ENCODE assay signal across 16 mouse cellular contexts in the genomic region with DNA sequence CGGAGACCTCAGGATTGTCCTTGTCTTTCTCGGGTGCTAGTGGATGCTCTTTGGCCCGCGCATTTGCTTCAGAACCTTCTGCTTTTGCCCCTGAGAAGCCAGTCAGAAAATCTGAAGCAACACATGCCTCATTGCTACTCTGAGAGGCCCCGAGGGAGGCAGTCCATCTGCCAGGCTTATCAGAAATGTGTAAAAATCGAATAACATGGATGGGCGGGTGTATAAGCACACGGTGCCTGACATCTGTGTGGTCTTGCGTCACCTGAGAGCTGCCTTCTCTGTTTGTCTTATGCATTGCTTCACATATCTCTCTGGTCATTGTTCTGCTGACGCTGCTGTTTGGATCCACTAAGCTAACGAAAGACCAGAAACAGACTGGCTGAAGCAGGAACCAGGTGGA. TPM values are rescaled to one million over a fixed set of nuclear protein-coding genes. Genes with fewer than 3 reads are reported as not detected.
DNase-seq lines count a peak whose midpoint lies in the region; ATAC-seq and TF ChIP-seq lines count a peak whose summit lies in the region.
"Had no signal": no experiment of that assay in that cellular context is flagged by ENCODE, and none has a peak within 500 bp of the region (broad histone marks: within the 10 kb centered on the region; RNA-seq: fewer than 3 reads in every experiment).

No protein-coding gene starts in this region.

- H3K36me3 ChIP-seq in heart, embryonic 10.5 days: no peaks in the 10 kb centered on the region
- no peaks in the 10 kb centered on the region for H3K36me3 ChIP-seq in midbrain, postnatal 0 days (ENCODE audit: insufficient read depth, low read length)
- H3K36me3 ChIP-seq in midbrain, embryonic 11.5 days (ENCODE audit: control insufficient read depth, insufficient read depth, low read length): no peaks in the 10 kb centered on the region
- H3K36me3 ChIP-seq in lung, postnatal 0 days (ENCODE audit: insufficient read depth, low read length): no peaks in the 10 kb centered on the region
- H3K36me3 ChIP-seq: hindbrain, embryonic 12.5 days had no signal

- H3K9me3 ChIP-seq in heart, embryonic 10.5 days: no peaks in the 10 kb centered on the region
- H3K9me3 ChIP-seq in midbrain, postnatal 0 days (ENCODE audit: low read length): no peaks in the 10 kb centered on the region
- H3K9me3 ChIP-seq in midbrain, embryonic 11.5 days (ENCODE audit: control insufficient read depth, low read length): no peaks in the 10 kb centered on the region
- H3K9me3 ChIP-seq in lung, postnatal 0 days (ENCODE audit: low read length): no peaks in the 10 kb centered on the region
- H3K9me3 ChIP-seq: hindbrain, embryonic 12.5 days had no signal

- no peak overlapping the region for H3K27ac ChIP-seq in heart, embryonic 10.5 days
- no peak overlapping the region for H3K27ac ChIP-seq in midbrain, postnatal 0 days (ENCODE audit: low read depth, low read length)
- H3K27ac ChIP-seq in midbrain, embryonic 11.5 days (ENCODE audit: low read depth, low read length): no peak overlapping the region
- H3K27ac ChIP-seq in lung, postnatal 0 days (ENCODE audit: low read length): no peak overlapping the region
- H3K27ac ChIP-seq: hindbrain, embryonic 12.5 days had no signal

- ATAC-seq in midbrain, postnatal 0 days (ENCODE audit: low FRiP score): no peak
- ATAC-seq in midbrain, embryonic 11.5 days (ENCODE audit: low FRiP score): no peak
- peak; percentile 35; the same call in 1 of the 2 replicates for ATAC-seq in megakaryocyte progenitor cell, adult 5-6 weeks (replicated peaks; ENCODE audit: poor library complexity)
- ATAC-seq in lung, postnatal 0 days: no peak

- no peak overlapping the region for H3K4me2 ChIP-seq in midbrain, postnatal 0 days (ENCODE audit: low read depth, low read length, poor library complexity, severe bottlenecking)
- H3K4me2 ChIP-seq in midbrain, embryonic 11.5 days: no peak overlapping the region
- H3K4me2 ChIP-seq in lung, postnatal 0 days (replicated peaks; ENCODE audit: low read depth, low read length): no peak overlapping the region
- H3K4me2 ChIP-seq: heart, embryonic 11.5 days; hindbrain, embryonic 12.5 days had no signal

- 78% methylated on average over 11 of the region's 11 CpGs for WGBS in heart, embryonic 10.5 days
- 77% methylated on average over 11 of the region's 11 CpGs for WGBS in midbrain, postnatal 0 days
- WGBS in midbrain, embryonic 11.5 days: 84% methylated on average over 11 of the region's 11 CpGs
- 61% methylated on average over 11 of the region's 11 CpGs for WGBS in lung, postnatal 0 days

- no peak for TF ChIP-seq EP300 in lung, postnatal 0 days (IDR thresholded peaks at IDR 0.05)

- DNase-seq in heart, embryonic 10.5 days (ENCODE audit: low spot score): peak; percentile 67
- no peak for DNase-seq in heart, postnatal 4 days
- DNase-seq in midbrain, postnatal 0 days (ENCODE audit: low spot score): peak; percentile 62
- no peak for DNase-seq in midbrain, embryonic 11.5 days (ENCODE audit: low spot score, missing footprints)
- no peak for DNase-seq in lung, postnatal 0 days (ENCODE audit: low spot score)
- DNase-seq in right cerebral cortex, adult 18-20 months: no peak
- DNase-seq in urinary bladder, postnatal 25 days (ENCODE audit: low spot score): no peak
- DNase-seq: B cell, adult 2 months; cerebellum, adult 18-20 months; embryo, embryonic 11 days; lung, postnatal 4 days; spleen, adult 18-20 months had no signal

- no peaks in the 10 kb centered on the region for H3K27me3 ChIP-seq in heart, embryonic 10.5 days (ENCODE audit: insufficient read depth, poor library complexity, severe bottlenecking)
- H3K27me3 ChIP-seq in midbrain, postnatal 0 days (ENCODE audit: insufficient read depth, low read length): no peaks in the 10 kb centered on the region
- no peaks in the 10 kb centered on the region for H3K27me3 ChIP-seq in midbrain, embryonic 11.5 days (ENCODE audit: control insufficient read depth, insufficient read depth, low read length)
- no peaks in the 10 kb centered on the region for H3K27me3 ChIP-seq in lung, postnatal 0 days (replicated peaks; ENCODE audit: insufficient read depth, low read length)
- H3K27me3 ChIP-seq: hindbrain, embryonic 12.5 days had no signal

- no peak for TF ChIP-seq CTCF in midbrain, postnatal 0 days (IDR thresholded peaks at IDR 0.05)
- TF ChIP-seq CTCF in lung, postnatal 0 days (IDR thresholded peaks at IDR 0.05): no peak

- no peak overlapping the region for H3K4me3 ChIP-seq in heart, embryonic 10.5 days
- no peak overlapping the region for H3K4me3 ChIP-seq in midbrain, postnatal 0 days (ENCODE audit: low read depth, low read length)
- no peak overlapping the region for H3K4me3 ChIP-seq in midbrain, embryonic 11.5 days (ENCODE audit: low read depth, low read length)
- no peak overlapping the region for H3K4me3 ChIP-seq in lung, postnatal 0 days (ENCODE audit: low read depth, low read length)
- H3K4me3 ChIP-seq: hindbrain, embryonic 12.5 days; myocyte had no signal

- H3K4me1 ChIP-seq in heart, embryonic 10.5 days: no peaks in the 10 kb centered on the region
- H3K4me1 ChIP-seq in midbrain, postnatal 0 days (ENCODE audit: insufficient read depth, low read length): no peaks in the 10 kb centered on the region
- H3K4me1 ChIP-seq in midbrain, embryonic 11.5 days (ENCODE audit: control insufficient read depth, insufficient read depth, low read length): no peaks in the 10 kb centered on the region
- H3K4me1 ChIP-seq in lung, postnatal 0 days (ENCODE audit: insufficient read depth, low read depth, low read length): no peaks in the 10 kb centered on the region
- H3K4me1 ChIP-seq: hindbrain, embryonic 12.5 days had no signal

- no peak overlapping the region for H3K9ac ChIP-seq in midbrain, postnatal 0 days (replicated peaks; ENCODE audit: low read length, poor library complexity, severe bottlenecking)
- no peak overlapping the region for H3K9ac ChIP-seq in midbrain, embryonic 11.5 days (ENCODE audit: low read length)
- no peak overlapping the region for H3K9ac ChIP-seq in lung, postnatal 0 days (replicated peaks; ENCODE audit: low read depth)
- H3K9ac ChIP-seq: hindbrain, embryonic 12.5 days had no signal

RNA-seq across cellular contexts. Expression of gene Ehf, which starts 33.5 kb away (rescaled TPM):
- polyA plus RNA-seq in heart, embryonic 10.5 days (2016; fragmentation: Nextera tagmentation; extraction: Ambion mirVana): not detected in 2 replicates
- not detected for total RNA-seq in heart, postnatal 4 days (2021)
- 0.05 TPM in 1 of 2 replicates, not detected in the other for total RNA-seq in midbrain, postnatal 0 days (2014; rRNA removed)
- polyA plus RNA-seq in midbrain, postnatal 0 days (2015; fragmentation: Nextera tagmentation; extraction: Ambion mirVana): 0.22 TPM in 1 of 2 replicates, not detected in the other
- not detected in 2 replicates for polyA plus RNA-seq in midbrain, embryonic 11.5 days (2014; fragmentation: Nextera tagmentation; extraction: Ambion mirVana)
- total RNA-seq in megakaryocyte progenitor cell, adult 5-6 weeks (2015): not detected in 2 replicates
- not detected in 2 replicates for total RNA-seq in megakaryocyte progenitor cell, adult 5-6 weeks (2017)
- polyA plus RNA-seq in lung, postnatal 0 days (2015; fragmentation: Nextera tagmentation; extraction: Ambion mirVana): 4.9 and 5.9 TPM in 2 replicates
- polyA plus RNA-seq: hindbrain, embryonic 12.5 days; myocyte had no signal

Comparison
In these comparisons a context has a peak if more than half of its experiments do, and no peak if none do; other contexts are left out.
1. DNase-seq: peak in heart, embryonic 10.5 days (single experiment) and midbrain, postnatal 0 days (single experiment); none in heart, postnatal 4 days (single experiment), midbrain, embryonic 11.5 days (single experiment), lung, postnatal 0 days (single experiment), right cerebral cortex, adult 18-20 months (single experiment) and urinary bladder, postnatal 25 days (single experiment).